Mouse (Mus musculus): ENCODE measurements around the gene Fbln2. TPM values are rescaled to one million over a fixed set of nuclear protein-coding genes. Genes with fewer than 3 reads are reported as not detected.

Fbln2 gene
- total and polyA plus RNA-seq, 3 experiments: 0.81 TPM; not detected in 2

GRCm38 (mm10) chr6:91222694-91223346 is 10.6 kb downstream of the Fbln2 start:
- TF ChIP-seq TBP (conservative IDR thresholded peaks at IDR 0.05; ENCODE audit: low read depth, low read length) (no peak), MAX (IDR thresholded peaks at IDR 0.05; ENCODE audit: low read length) (no peak)
- dilution Hi-C loops (cut with MboI; ENCODE audit: extremely low pct_ligation_motif_present, extremely low pct_unique_long_range_greater_than_20kb, low sequenced_read_pairs): no loop called here

GRCm38 (mm10) chr6:91224939-91225338 is 12.7 kb downstream of the Fbln2 start:
- dilution Hi-C loops (cut with MboI; ENCODE audit: extremely low pct_ligation_motif_present, extremely low pct_unique_long_range_greater_than_20kb, low sequenced_read_pairs): no loop called here
- no peak for DNase-seq (ENCODE audit: extremely low read depth)

More at GRCm38 (mm10) chr6:91222694-91223346, 10.6 kb downstream of the Fbln2 start:
- no peak overlapping the region for H3K4me2 ChIP-seq (ENCODE audit: insufficient read depth, low read depth, poor library complexity, severe bottlenecking)
- in situ Hi-C loops (cut with MboI; ENCODE audit: low pct_ligation_motif_present, low pct_unique_long_range_greater_than_20kb, low sequenced_read_pairs): no loop called here
- no peak overlapping the region for H3K9ac ChIP-seq (ENCODE audit: insufficient read depth, low read depth)
- no peaks in the 10 kb centered on the region for H3K36me3 ChIP-seq (replicated peaks in 1 of 2; ENCODE audit: control insufficient read depth in 1 of 2, insufficient read depth in 1 of 2, low read length in 1 of 2)
- DNase-seq (ENCODE audit: extremely low read depth): no peak
- no peaks in the 10 kb centered on the region for H3K79me2 ChIP-seq (replicated peaks; ENCODE audit: control insufficient read depth, extremely low read depth, insufficient read depth, poor library complexity, severe bottlenecking)
- H3K27ac ChIP-seq (ENCODE audit: insufficient read depth, low read depth): no peak overlapping the region
- no peaks in the 10 kb centered on the region for H3K9me3 ChIP-seq (replicated peaks; ENCODE audit: low read length)
- no peaks in the 10 kb centered on the region for H3K4me1 ChIP-seq (ENCODE audit: control insufficient read depth in 1 of 2, insufficient read depth in 2 of 2)
- H3K4me3 ChIP-seq (replicated peaks in 1 of 3; ENCODE audit: low read depth in 2 of 3, low read length in 2 of 3, poor library complexity in 1 of 3): no peak overlapping the region
- H3K27me3 ChIP-seq (replicated peaks): peaks cover 96% of the 10 kb centered on the region

GRCm38 (mm10) chr6:91225346-91225745 is 13.1 kb downstream of the Fbln2 start:
- in situ Hi-C loops (cut with MboI; ENCODE audit: low pct_ligation_motif_present, low pct_unique_long_range_greater_than_20kb, low sequenced_read_pairs) (no loop called here), dilution Hi-C loops (cut with MboI; ENCODE audit: extremely low pct_ligation_motif_present, extremely low pct_unique_long_range_greater_than_20kb, low sequenced_read_pairs) (no loop called here)
- Histone ChIP-seq H3K4me2 (ENCODE audit: insufficient read depth, low read depth, poor library complexity, severe bottlenecking) (no peak overlapping the region), H3K27me3 (replicated peaks) (peaks cover 96% of the 10 kb centered on the region), H3K36me3 (replicated peaks in 1 of 2; ENCODE audit: control insufficient read depth in 1 of 2, insufficient read depth in 1 of 2, low read length in 1 of 2) (no peaks in the 10 kb centered on the region), H3K27ac (ENCODE audit: insufficient read depth, low read depth) (no peak overlapping the region), H3K9ac (ENCODE audit: insufficient read depth, low read depth) (no peak overlapping the region), H3K9me3 (replicated peaks; ENCODE audit: low read length) (no peaks in the 10 kb centered on the region), H3K4me1 (ENCODE audit: control insufficient read depth in 1 of 2, insufficient read depth in 2 of 2) (no peaks in the 10 kb centered on the region), H3K79me2 (replicated peaks; ENCODE audit: control insufficient read depth, extremely low read depth, insufficient read depth, poor library complexity, severe bottlenecking) (no peaks in the 10 kb centered on the region), H3K4me3 (replicated peaks in 1 of 3; ENCODE audit: low read depth in 2 of 3, low read length in 2 of 3, poor library complexity in 1 of 3) (no peak overlapping the region)
- no peak for TF ChIP-seq NRF1 (IDR thresholded peaks at IDR 0.05; ENCODE audit: low read depth, low read length)
- TF ChIP-seq CHD2 (IDR thresholded peaks at IDR 0.05; ENCODE audit: low read length): no peak
- no peak for TF ChIP-seq HCFC1 (IDR thresholded peaks at IDR 0.05; ENCODE audit: low read depth, low read length)
- TF ChIP-seq POLR2A (IDR thresholded peaks at IDR 0.05; ENCODE audit: low read depth, low read length): no peak
- no peak for DNase-seq (ENCODE audit: extremely low read depth)

More at GRCm38 (mm10) chr6:91224939-91225338, 12.7 kb downstream of the Fbln2 start:
- Histone ChIP-seq H3K4me1 (ENCODE audit: control insufficient read depth in 1 of 2, insufficient read depth in 2 of 2) (no peaks in the 10 kb centered on the region), H3K27ac (ENCODE audit: insufficient read depth, low read depth) (no peak overlapping the region), H3K9ac (ENCODE audit: insufficient read depth, low read depth) (no peak overlapping the region), H3K36me3 (replicated peaks in 1 of 2; ENCODE audit: control insufficient read depth in 1 of 2, insufficient read depth in 1 of 2, low read length in 1 of 2) (no peaks in the 10 kb centered on the region), H3K79me2 (replicated peaks; ENCODE audit: control insufficient read depth, extremely low read depth, insufficient read depth, poor library complexity, severe bottlenecking) (no peaks in the 10 kb centered on the region), H3K4me2 (ENCODE audit: insufficient read depth, low read depth, poor library complexity, severe bottlenecking) (no peak overlapping the region), H3K4me3 (replicated peaks in 1 of 3; ENCODE audit: low read depth in 2 of 3, low read length in 2 of 3, poor library complexity in 1 of 3) (no peak overlapping the region), H3K9me3 (replicated peaks; ENCODE audit: low read length) (no peaks in the 10 kb centered on the region), H3K27me3 (replicated peaks) (peaks cover 96% of the 10 kb centered on the region)
- TF ChIP-seq CHD1 (IDR thresholded peaks at IDR 0.05; ENCODE audit: low read depth, low read length) (no peak), MAZ (IDR thresholded peaks at IDR 0.05; ENCODE audit: low read depth, low read length) (no peak), CTCF (conservative IDR thresholded peaks at IDR 0.05 in 1 of 2, IDR thresholded peaks at IDR 0.05 in 1 of 2; ENCODE audit: low read depth in 2 of 2, low read length in 2 of 2) (no peak), HCFC1 (IDR thresholded peaks at IDR 0.05; ENCODE audit: low read depth, low read length) (no peak), JUND (conservative IDR thresholded peaks at IDR 0.05; ENCODE audit: low read depth, low read length) (no peak), RCOR1 (conservative IDR thresholded peaks at IDR 0.05; ENCODE audit: low read depth, low read length) (no peak), ZKSCAN1 (IDR thresholded peaks at IDR 0.05; ENCODE audit: borderline replicate concordance, low read depth, low read length) (no peak), EP300 (IDR thresholded peaks at IDR 0.05; ENCODE audit: low read length) (no peak)
- in situ Hi-C loops (cut with MboI; ENCODE audit: low pct_ligation_motif_present, low pct_unique_long_range_greater_than_20kb, low sequenced_read_pairs): no loop called here

All from CH12.LX (cell line).